Mouse (Mus musculus): ENCODE data around the gene Insl6.

GRCm38 (mm10) chr19:29292546-29292945 lies 32.6 kb downstream of the Insl6 start:
- TF ChIP-seq GATA1 (IDR thresholded peaks at IDR 0.05; ENCODE audit: low read depth, low read length) (no peak), MEF2A (IDR thresholded peaks at IDR 0.05; ENCODE audit: extremely low read depth, insufficient replicate concordance, low read depth, low read length, poor library complexity, severe bottlenecking) (no peak), CTCF (IDR thresholded peaks at IDR 0.05 in 2 of 3, conservative IDR thresholded peaks at IDR 0.05 in 1 of 3; ENCODE audit: control insufficient read depth in 1 of 3, insufficient read depth in 1 of 3, low read depth in 2 of 3, low read length in 3 of 3, poor library complexity in 1 of 3, severe bottlenecking in 1 of 3) (no peak), CHD2 (IDR thresholded peaks at IDR 0.05; ENCODE audit: low read length) (no peak), MYC (IDR thresholded peaks at IDR 0.05; ENCODE audit: low read depth, low read length) (no peak)
